Mouse (Mus musculus) thymus, postnatal 36 days (tissue): ENCODE results near the gene Actrt3.
"Not testable (repeated sequence)": the region's sequence is repeated elsewhere in the genome, so short reads cannot be mapped to it uniquely, and the experiment has no call there.

Experiments used
- DNase-seq, 2 experiments: peaks; one replicate each; pipeline ENCODE4 v3.0.0; 2022; ENCODE audit warnings: mixed read lengths in 2 of 2

Actrt3 gene

DNA sequence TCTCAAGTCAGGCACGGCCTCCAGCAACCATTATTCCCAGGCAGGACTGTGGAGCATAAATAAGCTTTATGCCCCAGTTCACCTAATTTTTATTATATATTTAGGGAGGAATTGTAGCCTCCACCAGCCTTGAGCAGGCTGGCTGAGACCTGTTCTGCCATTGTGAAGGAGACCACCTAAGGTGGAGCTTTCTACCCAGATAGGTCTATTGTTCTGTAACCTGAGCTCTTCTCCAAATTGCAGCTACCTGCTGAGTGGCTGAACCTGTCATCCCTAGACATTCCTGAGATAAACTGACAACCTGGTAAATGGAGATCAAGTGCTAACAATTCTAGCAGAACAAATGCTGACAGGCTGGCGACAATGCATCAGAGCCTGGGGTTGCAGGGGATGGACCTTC is 33.4 kb downstream of the Actrt3 start:
- DNase-seq, result not testable (repeated sequence)

DNA sequence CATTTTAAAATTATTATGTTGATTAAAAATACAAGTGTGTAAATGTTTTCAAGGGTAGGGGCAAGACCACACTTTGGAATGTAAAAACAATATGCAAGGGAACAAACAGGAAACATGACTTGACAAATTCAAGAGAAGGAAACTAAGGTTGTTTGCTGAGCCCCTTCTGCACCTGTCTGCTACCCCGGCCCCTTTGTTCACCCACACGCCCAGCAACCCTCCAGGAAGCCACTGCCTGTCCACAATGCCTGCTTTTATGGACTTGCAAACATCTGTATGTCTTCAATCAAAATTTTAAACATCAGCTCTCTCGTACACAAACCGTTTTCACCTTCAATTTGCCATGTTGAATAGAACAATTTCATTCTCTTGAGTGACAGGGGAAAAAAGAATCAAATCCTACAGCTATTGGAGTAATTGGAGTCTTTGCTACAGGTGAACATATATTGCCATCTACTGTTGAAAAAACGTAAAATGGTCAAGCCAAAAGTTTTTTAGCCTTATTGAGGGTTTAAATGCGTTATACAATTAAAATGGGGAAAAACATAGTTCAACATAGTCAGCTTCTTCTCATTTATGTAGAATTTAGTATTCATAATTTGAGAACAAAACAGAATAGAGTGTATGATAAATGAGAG is 38.9 kb downstream of the Actrt3 start:
- DNase-seq, result no peak

DNA sequence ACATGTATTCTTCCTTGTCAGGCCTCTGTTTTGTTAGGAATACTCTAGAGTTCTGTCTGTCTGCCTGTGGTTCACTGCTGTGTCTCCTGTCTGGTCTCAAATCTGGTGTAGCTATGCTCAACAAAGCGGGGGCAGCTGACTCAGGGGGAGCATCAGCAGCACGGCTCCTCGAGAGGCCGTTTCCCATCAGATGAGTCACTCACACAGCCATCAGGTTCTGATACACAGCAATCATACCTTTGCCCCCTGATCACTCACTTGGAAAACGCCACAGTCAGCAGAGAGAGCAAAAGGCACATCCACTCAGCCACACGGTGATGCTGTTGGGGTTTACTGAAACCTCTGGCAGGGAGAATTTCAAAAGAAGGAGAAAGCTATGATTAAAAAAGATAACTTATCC is 46.0 kb downstream of the Actrt3 start:
- no peak for DNase-seq

DNA sequence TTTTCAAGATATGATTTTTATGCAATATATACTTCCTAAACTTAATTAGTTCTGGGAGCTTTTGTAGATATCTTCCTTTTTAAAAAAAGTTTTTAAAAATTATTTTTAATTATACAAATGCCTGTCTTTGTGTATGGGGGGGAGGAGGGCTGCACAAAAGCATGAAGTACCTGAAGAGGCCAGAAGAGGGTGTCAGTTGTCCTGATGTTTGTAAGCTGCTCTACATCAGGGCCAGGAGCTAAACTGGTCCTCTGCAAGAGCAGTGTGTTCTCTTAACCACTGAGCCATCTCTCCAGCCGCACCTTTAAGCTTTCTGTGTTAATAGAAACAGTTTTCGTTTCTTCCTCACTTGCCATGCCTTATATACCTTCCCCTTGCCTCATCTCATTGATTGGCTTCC is 49.5 kb downstream of the Actrt3 start:
- no peak for DNase-seq

DNA sequence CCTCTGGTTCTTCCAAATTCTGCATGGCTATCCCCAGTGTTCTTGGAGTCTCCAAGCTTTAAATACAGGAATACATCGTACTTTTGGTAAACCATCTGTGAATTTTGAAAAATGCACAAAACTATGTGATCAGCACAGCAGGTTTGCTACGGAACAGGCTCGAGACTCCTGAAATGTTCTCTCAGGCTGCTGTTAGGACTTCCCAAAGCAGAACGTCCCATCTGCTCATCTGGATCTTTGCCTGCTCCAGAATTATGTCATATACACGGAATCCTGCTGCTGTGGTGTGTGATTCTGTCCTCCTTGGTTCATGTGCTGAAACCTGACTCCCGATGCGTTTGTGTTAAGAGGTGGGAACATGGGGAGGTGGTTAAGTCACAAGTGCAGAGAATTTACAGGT is 50.8 kb downstream of the Actrt3 start:
- DNase-seq, result no peak

DNA sequence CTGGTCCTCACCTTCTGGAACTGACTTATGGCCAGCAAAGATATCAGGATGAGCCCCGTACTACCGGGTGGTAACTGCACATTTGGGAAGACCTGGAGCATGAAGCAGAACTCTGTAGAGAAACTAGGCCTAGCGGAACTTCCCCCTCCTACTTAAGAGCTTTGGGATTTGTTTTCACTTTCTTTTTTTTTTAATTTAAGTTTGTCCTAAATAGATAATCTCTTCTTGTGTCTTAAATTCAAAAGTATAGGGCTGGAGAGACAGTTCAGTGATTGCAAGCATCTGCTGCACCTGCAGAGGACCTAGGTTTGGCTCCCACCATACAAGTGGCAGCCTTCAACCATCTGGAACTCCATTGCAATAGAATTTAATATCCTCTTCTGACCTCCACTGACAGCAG is 51.8 kb downstream of the Actrt3 start, which contains the start of gene Mecom:
Gene Mecom, minus strand, starts transcription at position 101 of the 400 bp plus-strand sequence.
- DNase-seq, result no peak
